8 mouse cellular contexts compared by ENCODE assay signal in genomic region chr7:97078685-97079084, GRCm38 (mm10).
"Had no signal": no experiment of that assay in that cellular context is flagged by ENCODE, and none has a peak within 500 bp of the region (broad histone marks: within the 10 kb centered on the region; RNA-seq: fewer than 3 reads in every experiment).

No protein-coding gene starts in this region.

- H3K36me3 ChIP-seq: limb, embryonic 10.5 days; liver, embryonic 15.5 days; midbrain, embryonic 13.5 days; neural tube, embryonic 13.5 days had no signal

- H3K9me3 ChIP-seq: limb, embryonic 10.5 days; liver, embryonic 15.5 days; midbrain, embryonic 13.5 days; neural tube, embryonic 13.5 days had no signal

- H3K9ac ChIP-seq: liver, embryonic 15.5 days; midbrain, embryonic 13.5 days; neural tube, embryonic 13.5 days had no signal

- H3K4me3 ChIP-seq: left cerebral cortex, adult 2 months; limb, embryonic 10.5 days; liver, embryonic 15.5 days; midbrain, embryonic 13.5 days; neural tube, embryonic 13.5 days had no signal

- ATAC-seq: midbrain, embryonic 13.5 days had no signal

- DNase-seq: spleen, adult 18-20 months; thymus, adult 18-20 months; thymus, postnatal 14 days had no signal

- H3K4me2 ChIP-seq: midbrain, embryonic 13.5 days; neural tube, embryonic 13.5 days had no signal

- H3K27me3 ChIP-seq: liver, embryonic 15.5 days; midbrain, embryonic 13.5 days; neural tube, embryonic 13.5 days had no signal

- H3K27ac ChIP-seq: left cerebral cortex, adult 2 months; limb, embryonic 10.5 days; liver, embryonic 15.5 days; midbrain, embryonic 13.5 days; neural tube, embryonic 13.5 days had no signal
